Mouse (Mus musculus) megakaryocyte, embryonic 14.5 days (primary cell): Measurements from ENCODE around the gene Fry.

Source experiments
- FLI1 ChIP-seq: IDR thresholded peaks from 2 replicates; pipeline ENCODE4 v1.6.1; 2012; ENCODE audit warnings: low read length, inconsistent platforms, mixed read lengths
- GATA1 ChIP-seq: IDR thresholded peaks from 3 replicates; pipeline ENCODE4 v1.6.1; 2012; ENCODE audit warnings: mixed read lengths, low read length, inconsistent platforms, borderline replicate concordance

DNA sequence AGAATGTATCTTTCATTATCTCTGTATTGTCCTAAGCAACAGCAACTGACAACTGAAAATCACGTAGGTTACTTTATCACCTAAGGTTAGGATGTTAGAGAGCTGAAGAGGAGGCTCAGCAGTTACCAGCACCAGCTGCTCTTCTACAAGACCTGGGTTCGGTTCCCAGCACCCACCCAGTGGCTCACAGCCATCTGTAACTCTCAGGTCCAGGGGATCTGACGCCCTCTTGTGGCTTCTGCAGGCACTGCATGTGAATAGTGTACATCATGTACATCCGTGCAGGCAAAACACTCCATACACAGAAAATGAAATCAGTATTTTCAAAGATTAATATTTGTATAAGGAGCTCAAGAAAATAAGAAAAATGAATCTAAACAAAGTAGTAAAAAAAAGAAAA is 341.4 kb downstream of the Fry start:
- TF ChIP-seq GATA1 (no peak), FLI1 (no peak)
